Mouse (Mus musculus): ENCODE data around the gene Osbpl8. TPM values are rescaled to one million over a fixed set of nuclear protein-coding genes. Genes with fewer than 3 reads are reported as not detected.

Osbpl8 gene
- total RNA-seq, 2 experiments from 2014 or later, result 27.1 to 31.0 TPM

DNA sequence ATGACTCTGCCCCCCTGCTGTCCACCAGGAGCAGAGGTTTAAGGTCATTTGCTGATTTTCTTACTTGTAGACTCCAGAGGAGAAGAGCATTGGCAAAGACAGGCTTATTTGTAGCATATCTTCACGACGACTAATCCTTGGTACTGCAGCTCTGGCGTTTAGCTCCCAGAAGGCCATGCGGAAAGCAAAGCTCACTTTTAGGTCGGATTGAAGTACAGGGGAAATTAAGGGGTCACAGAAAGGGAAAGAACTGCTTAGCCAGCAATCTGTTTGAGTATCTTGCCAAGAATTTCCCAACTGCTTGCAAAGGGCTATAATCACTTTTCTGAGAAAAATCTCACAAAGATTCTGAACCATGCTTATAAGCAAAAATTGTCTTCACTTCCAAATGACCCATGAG is 14.8 kb upstream of the Osbpl8 start:
- no peak for DNase-seq

DNA sequence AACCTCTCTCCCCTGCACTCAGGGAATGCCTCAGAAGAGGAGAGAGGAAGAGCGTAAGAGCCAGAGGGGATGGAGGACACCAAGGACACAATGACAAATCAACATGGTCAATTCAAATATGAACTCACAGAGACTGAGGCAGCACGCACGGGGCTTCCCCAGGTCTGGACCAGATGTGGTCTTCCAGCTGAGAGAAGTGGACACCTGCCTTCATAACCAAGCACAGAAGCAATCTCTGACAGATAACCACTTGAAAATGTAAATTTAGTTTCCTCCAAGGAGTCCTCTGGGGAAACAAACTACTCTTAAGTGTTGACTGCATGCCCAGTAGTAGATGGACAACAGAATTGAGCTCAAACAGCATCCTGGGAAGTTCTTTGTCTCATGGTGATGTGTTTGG is 9.5 kb upstream of the Osbpl8 start:
- DNase-seq, result no peak

- no peak for DNase-seq
Observed at GRCm38 (mm10) chr10:111155571-111155970, 9.0 kb upstream of the Osbpl8 start.

- DNase-seq, result no peak
Observed at GRCm38 (mm10) chr10:111156394-111157190, 8.0 kb upstream of the Osbpl8 start.

DNA sequence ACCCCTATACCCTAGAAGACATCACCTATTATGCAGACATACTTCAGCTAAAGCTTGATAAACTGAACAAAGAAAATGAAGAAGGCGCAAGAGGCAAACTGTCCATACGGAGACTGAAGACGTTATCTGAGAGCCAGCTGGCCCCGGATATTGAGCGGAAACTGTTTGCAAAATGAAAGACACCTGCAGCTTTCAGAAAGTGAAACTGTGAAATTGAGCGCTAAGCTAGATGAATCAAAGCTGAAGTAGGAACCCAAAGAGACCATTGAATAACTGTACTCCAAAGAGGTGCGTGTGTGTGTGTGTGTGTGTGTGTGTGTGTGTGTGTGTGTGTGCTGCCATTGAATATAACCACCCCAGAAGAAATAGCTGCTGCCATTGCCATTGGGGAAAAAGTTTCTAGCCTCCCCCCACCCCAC is 7.3 kb upstream of the Osbpl8 start:
- no peak for DNase-seq

GRCm38 (mm10) chr10:111159789-111160522 is 4.6 kb upstream of the Osbpl8 start:
- peak; percentile 32 for DNase-seq

- DNase-seq, result no peak
Observed at GRCm38 (mm10) chr10:111160540-111160939, 4.0 kb upstream of the Osbpl8 start.

GRCm38 (mm10) chr10:111161373-111161772 is 3.2 kb upstream of the Osbpl8 start:
- no peak for DNase-seq

GRCm38 (mm10) chr10:111163025-111163424 is 1.5 kb upstream of the Osbpl8 start:
- DNase-seq, result no peak

- no peak for DNase-seq
Observed at GRCm38 (mm10) chr10:111163601-111164240, 831 bp upstream of the Osbpl8 start.

DNA sequence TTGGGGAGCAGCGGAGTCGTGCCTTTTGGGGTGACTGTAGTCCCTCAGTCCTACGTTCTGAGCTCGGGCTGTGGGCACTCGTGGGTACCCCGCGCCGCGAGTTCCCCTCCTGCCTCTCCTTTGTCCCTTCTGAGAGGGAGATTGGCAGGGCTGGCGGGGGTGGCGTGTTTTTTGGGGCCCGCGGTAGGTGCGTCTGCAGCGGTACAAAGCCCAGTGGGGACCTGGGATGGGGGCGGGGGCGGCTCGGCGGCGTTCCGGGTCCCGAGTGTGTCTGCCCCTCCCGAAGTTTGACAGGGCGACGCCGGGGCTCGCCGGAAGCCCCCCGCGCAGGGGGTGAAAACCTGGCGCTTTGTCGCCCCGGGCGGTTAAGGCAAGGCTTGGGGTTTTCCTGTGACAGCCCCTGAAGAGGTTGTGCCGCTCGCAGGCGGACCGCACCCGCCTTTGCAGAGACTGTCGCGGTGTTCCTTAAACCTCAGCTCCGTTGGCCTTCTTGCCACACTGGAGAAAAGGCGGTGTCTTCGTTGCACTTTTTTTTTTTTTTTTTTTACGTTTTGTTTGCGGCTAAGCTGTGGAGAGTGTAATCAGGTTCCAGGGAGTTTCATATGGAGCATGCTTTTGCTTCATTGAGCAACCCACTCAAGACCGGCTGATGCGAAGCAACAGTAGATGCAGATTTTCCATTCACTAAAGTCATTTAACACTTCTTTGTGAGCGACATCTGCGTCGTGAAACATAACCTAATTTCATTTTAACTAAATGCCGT is 848 bp downstream of the Osbpl8 start:
- DNase-seq, result peak; percentile 69

- no peak for DNase-seq
Observed at GRCm38 (mm10) chr10:111166057-111166841, 1.7 kb downstream of the Osbpl8 start.

DNA sequence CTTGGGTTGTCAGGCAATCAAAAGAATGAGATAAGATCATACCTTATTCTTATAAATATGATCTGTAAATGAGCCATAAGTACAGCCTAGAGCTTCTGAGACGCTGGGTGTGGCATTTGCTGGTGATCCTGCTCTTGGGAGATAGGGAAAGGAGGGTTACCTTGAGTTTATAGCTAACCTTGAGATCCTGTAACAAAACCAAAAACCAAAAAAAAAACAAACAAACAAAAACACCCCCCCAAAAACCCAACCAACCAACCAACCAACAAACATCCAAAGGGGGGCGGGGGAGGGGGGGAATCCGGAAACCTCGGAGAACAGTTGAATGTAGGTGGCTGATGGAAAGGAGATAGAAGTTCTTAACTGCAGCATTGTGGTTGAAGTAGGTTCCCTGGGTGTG is 2.9 kb downstream of the Osbpl8 start:
- no peak for DNase-seq

- DNase-seq, result no peak
Observed at GRCm38 (mm10) chr10:111168305-111168704, 3.8 kb downstream of the Osbpl8 start.

DNA sequence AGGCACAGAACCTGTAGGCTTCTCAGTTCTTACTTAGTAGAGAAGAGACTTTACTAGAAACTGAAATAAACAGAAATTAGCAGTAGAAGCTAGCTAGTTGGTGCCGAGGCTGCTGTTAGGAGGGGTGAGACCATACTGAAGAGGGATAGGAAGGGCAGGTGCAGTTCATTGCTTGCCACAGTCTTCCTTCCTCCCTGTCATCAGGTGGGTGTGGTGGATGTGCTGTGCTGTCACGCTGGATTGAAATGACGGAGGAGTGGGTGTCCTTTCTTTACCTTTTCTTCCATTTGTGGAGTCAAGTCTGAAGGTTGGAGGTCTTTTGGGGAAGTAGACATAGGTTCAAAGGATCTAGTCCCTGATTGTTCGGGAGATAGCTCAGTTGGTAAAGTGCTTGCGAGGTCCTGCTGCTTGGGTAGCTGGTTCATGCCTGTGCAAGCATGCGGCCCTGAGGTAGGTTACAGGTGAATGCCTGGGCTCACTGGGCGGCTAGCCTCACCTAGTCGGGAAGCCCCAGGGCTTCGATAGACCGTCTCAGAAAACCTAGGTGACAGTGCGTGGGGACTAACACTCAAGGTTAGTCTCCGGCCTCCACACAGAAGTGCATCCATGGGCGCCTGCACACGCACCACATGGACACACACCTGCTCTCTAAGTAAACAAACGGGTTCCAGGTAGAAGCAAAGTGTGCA is 6.8 kb downstream of the Osbpl8 start:
- DNase-seq, result no peak

GRCm38 (mm10) chr10:111173589-111174247 is 9.2 kb downstream of the Osbpl8 start:
- DNase-seq, result no peak

DNA sequence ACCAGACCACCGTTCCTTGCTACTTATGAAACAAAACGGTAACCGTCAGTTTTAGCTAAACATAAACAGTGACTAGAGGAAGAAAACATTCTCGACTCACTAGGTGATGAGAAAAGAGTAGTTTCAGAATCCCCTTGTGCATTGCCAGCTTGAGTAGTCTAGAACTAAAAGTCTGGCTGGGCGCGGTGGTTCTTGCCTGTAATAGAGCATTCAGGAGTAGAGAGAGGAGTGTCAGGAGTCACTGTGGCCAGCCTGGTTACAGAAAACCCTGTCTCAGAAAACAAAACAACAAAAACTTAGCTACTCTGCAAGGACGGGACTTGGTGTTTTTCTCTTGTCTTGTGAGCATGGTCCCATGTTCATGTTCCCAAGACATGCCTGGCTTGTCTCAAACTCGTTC is 12.8 kb downstream of the Osbpl8 start:
- DNase-seq, result no peak

GRCm38 (mm10) chr10:111178024-111178423 is 13.5 kb downstream of the Osbpl8 start:
- no peak for DNase-seq

- DNase-seq, result no peak
Observed at GRCm38 (mm10) chr10:111180633-111181032, 16.1 kb downstream of the Osbpl8 start.

- peak; percentile 23 for DNase-seq
Observed at GRCm38 (mm10) chr10:111183634-111184270, 19.2 kb downstream of the Osbpl8 start.

Measured in adrenal gland, postnatal 10 days (tissue).